Mouse (Mus musculus) liver, embryonic 11.5 days (tissue): ENCODE data around the gene Hoxa7. TPM values are rescaled to one million over a fixed set of nuclear protein-coding genes. Genes with fewer than 3 reads are reported as not detected.

Experiments used
- ATAC-seq: fragments of 200-750 bp; cut with Nextera tagmentation; replicated peaks from 2 replicates; pipeline ENCODE4 v1.8.0; 2017; ENCODE audit warnings: moderate number of reproducible peaks, mild to moderate bottlenecking, moderate TSS enrichment, moderate library complexity; ENCODE audit not compliant: low FRiP score
- DNase-seq: peaks from one replicate; pipeline ENCODE4 v3.0.0-alpha.2; 2017; ENCODE audit warnings: low spot score
- H3K27ac ChIP-seq: fragments of 300-500 bp; sonication (generic); 2 replicates; pipeline ENCODE4 v1.5.1; 2014; ENCODE audit warnings: mild to moderate bottlenecking, low read depth, low read length, control low read depth
- H3K27me3 ChIP-seq: fragments of 300-500 bp; sonication (generic); replicated peaks from 2 replicates; pipeline ENCODE4 v1.6.1; 2014; ENCODE audit warnings: low read length, mixed read lengths; ENCODE audit not compliant: control insufficient read depth, insufficient read depth
- H3K36me3 ChIP-seq: fragments of 300-500 bp; sonication (generic); 2 replicates; pipeline ENCODE4 v1.6.1; 2014; ENCODE audit warnings: mild to moderate bottlenecking, low read length, moderate library complexity, mixed read lengths; ENCODE audit not compliant: control insufficient read depth, insufficient read depth
- H3K4me1 ChIP-seq: fragments of 300-500 bp; sonication (generic); replicated peaks from 2 replicates; pipeline ENCODE4 v1.6.1; 2014; ENCODE audit warnings: low read length, mixed read lengths; ENCODE audit not compliant: control insufficient read depth, insufficient read depth
- H3K4me2 ChIP-seq: fragments of 300-500 bp; sonication (generic); 2 replicates; pipeline ENCODE4 v1.6.1; 2014; ENCODE audit warnings: mild to moderate bottlenecking, control low read depth, moderate library complexity
- H3K4me3 ChIP-seq: fragments of 300-500 bp; sonication (generic); 2 replicates; pipeline ENCODE4 v1.5.1; 2014; ENCODE audit warnings: low read depth, low read length, control low read depth
- H3K9ac ChIP-seq: fragments of 300-500 bp; sonication (generic); 2 replicates; pipeline ENCODE4 v1.6.1; 2014; ENCODE audit warnings: low read depth, low read length, control low read depth
- H3K9me3 ChIP-seq: fragments of 300-500 bp; sonication (generic); 2 replicates; pipeline ENCODE4 v1.6.1; 2016; ENCODE audit warnings: low read length, inconsistent platforms, mixed read lengths; ENCODE audit not compliant: control insufficient read depth
- WGBS: fragments of 180-500 bp; shearing (Covaris S2); extraction: QIAGEN DNeasy Blood & Tissue Kit; methylation state at CpG from one replicate; pipeline ENCODE4 v1.1.7; 2014; 5-methylcytosine and 5-hydroxymethylcytosine counted together
- polyA plus RNA-seq: library from polyadenylated mRNA; unstranded; fragments of >200 nt; fragmentation: Nextera tagmentation; extraction: Ambion mirVana; gene quantifications from 2 replicates; pipeline ENCODE4 v1.2.1, GENCODE M21; 2014

Hoxa7 gene
- polyA plus RNA-seq = 2.7 and 3.1 TPM in 2 replicates

- H3K9ac ChIP-seq = 0 out of 2 replicates have a peak within 1 kb of the TSS, but pooled peaks have one; percentile 13
- H3K4me2 ChIP-seq = peak within 1 kb of the TSS; percentile 84
- DNase-seq (peak; percentile 85), ATAC-seq (0 out of 2 replicates have a peak, but pooled peaks have one; percentile 26)
- H3K4me1 ChIP-seq = no peaks in the 10 kb centered on the region
- peak within 1 kb of the TSS; percentile 53 for H3K4me3 ChIP-seq
- whole genome bisulfite sequencing = 2% methylated on average over 46 of the region's 46 CpGs
- H3K9me3 ChIP-seq = no peaks in the 10 kb centered on the region
- no peaks in the 10 kb centered on the region for H3K36me3 ChIP-seq
- peaks cover 100% of the 10 kb centered on the region for H3K27me3 ChIP-seq
- H3K27ac ChIP-seq = no peak within 1 kb of the TSS
These were observed at the start of gene Hoxa7 for GRCm38 (mm10) chr6:52221337-52221992. Gene Hoxa7 (minus strand): TSS chr6:52221854.

- DNase-seq (no peak), ATAC-seq (no peak)
- no peaks in the 10 kb centered on the region for H3K4me1 ChIP-seq
- no peak overlapping the region for H3K4me2 ChIP-seq
- no peak overlapping the region for H3K4me3 ChIP-seq
- H3K36me3 ChIP-seq = no peaks in the 10 kb centered on the region
- WGBS = 8% methylated on average over 23 of the region's 23 CpGs
- no peak overlapping the region for H3K27ac ChIP-seq
- no peaks in the 10 kb centered on the region for H3K9me3 ChIP-seq
- H3K9ac ChIP-seq = no peak overlapping the region
- H3K27me3 ChIP-seq = peaks cover 97% of the 10 kb centered on the region
These were observed 49.1 kb upstream of the Hoxa7 start for GRCm38 (mm10) chr6:52270494-52271480.

- Histone ChIP-seq H3K27me3 (peaks cover 97% of the 10 kb centered on the region), H3K4me3 (no peak overlapping the region), H3K36me3 (no peaks in the 10 kb centered on the region), H3K27ac (no peak overlapping the region), H3K4me1 (no peaks in the 10 kb centered on the region), H3K9me3 (no peaks in the 10 kb centered on the region), H3K9ac (no peak overlapping the region), H3K4me2 (no peak overlapping the region)
- DNase-seq = no peak
- 6% methylated on average over 3 of the region's 3 CpGs for WGBS
- ATAC-seq = no peak
These were observed 47.1 kb upstream of the Hoxa7 start for GRCm38 (mm10) chr6:52268756-52269155.

- Histone ChIP-seq H3K9ac (no peak overlapping the region), H3K27me3 (peaks cover 97% of the 10 kb centered on the region), H3K4me1 (no peaks in the 10 kb centered on the region), H3K4me3 (no peak overlapping the region), H3K9me3 (no peaks in the 10 kb centered on the region), H3K27ac (no peak overlapping the region), H3K36me3 (no peaks in the 10 kb centered on the region), H3K4me2 (no peak overlapping the region)
- WGBS = 9% methylated on average over 7 of the region's 7 CpGs
- ATAC-seq = no peak
- no peak for DNase-seq
These were observed 46.7 kb upstream of the Hoxa7 start for GRCm38 (mm10) chr6:52268341-52268740.

- Histone ChIP-seq H3K4me3 (no peak overlapping the region), H3K27me3 (peaks cover 97% of the 10 kb centered on the region), H3K9me3 (no peaks in the 10 kb centered on the region), H3K36me3 (no peaks in the 10 kb centered on the region), H3K27ac (no peak overlapping the region), H3K4me2 (no peak overlapping the region), H3K4me1 (no peaks in the 10 kb centered on the region), H3K9ac (no peak overlapping the region)
- DNase-seq = no peak
- 9% methylated on average over 3 of the region's 3 CpGs for WGBS
- no peak for ATAC-seq
These were observed 46.0 kb upstream of the Hoxa7 start for GRCm38 (mm10) chr6:52267691-52268090.

GRCm38 (mm10) chr6:52267221-52267620, 45.6 kb upstream of the Hoxa7 start:
- H3K4me3 ChIP-seq = no peak overlapping the region
- no peak overlapping the region for H3K27ac ChIP-seq
- DNase-seq (no peak), ATAC-seq (no peak)
- no peaks in the 10 kb centered on the region for H3K9me3 ChIP-seq
- 21% methylated on average over 5 of the region's 5 CpGs for WGBS
- no peaks in the 10 kb centered on the region for H3K36me3 ChIP-seq
- peaks cover 97% of the 10 kb centered on the region for H3K27me3 ChIP-seq
- no peak overlapping the region for H3K9ac ChIP-seq
- H3K4me1 ChIP-seq = no peaks in the 10 kb centered on the region
- no peak overlapping the region for H3K4me2 ChIP-seq

- H3K27me3 ChIP-seq = peaks cover 98% of the 10 kb centered on the region
These were observed 45.0 kb upstream of the Hoxa7 start for GRCm38 (mm10) chr6:52266666-52266985.

GRCm38 (mm10) chr6:52265913-52266665, 44.4 kb upstream of the Hoxa7 start:
- Histone ChIP-seq H3K27ac (no peak overlapping the region), H3K4me3 (no peak overlapping the region), H3K36me3 (no peaks in the 10 kb centered on the region), H3K27me3 (peaks cover 98% of the 10 kb centered on the region), H3K4me1 (0 out of 2 replicates have a peak, but pooled peaks cover 1% of the 10 kb centered on the region), H3K9ac (no peak overlapping the region), H3K4me2 (no peak overlapping the region), H3K9me3 (no peaks in the 10 kb centered on the region)
- 3% methylated on average over 19 of the region's 19 CpGs for WGBS
- DNase-seq (peak; percentile 50), ATAC-seq (no peak)

More at GRCm38 (mm10) chr6:52266666-52266985, 45.0 kb upstream of the Hoxa7 start:
- no peak overlapping the region for H3K27ac ChIP-seq
- no peak overlapping the region for H3K9ac ChIP-seq
- H3K9me3 ChIP-seq = no peaks in the 10 kb centered on the region
- 4% methylated on average over 9 of the region's 9 CpGs for WGBS
- no peaks in the 10 kb centered on the region for H3K36me3 ChIP-seq
- H3K4me3 ChIP-seq = no peak overlapping the region
- ATAC-seq = no peak
- no peak for DNase-seq
- no peak overlapping the region for H3K4me2 ChIP-seq
- no peaks in the 10 kb centered on the region for H3K4me1 ChIP-seq
